Mouse (Mus musculus) heart, postnatal 36 days (tissue): ENCODE results near the gene Mepce. TPM values are rescaled to one million over a fixed set of nuclear protein-coding genes. Genes with fewer than 3 reads are reported as not detected.
"Not testable (repeated sequence)": the region's sequence is repeated elsewhere in the genome, so short reads cannot be mapped to it uniquely, and the experiment has no call there.

Experiments used
- DNase-seq, 2 experiments: peaks; one replicate each; pipeline ENCODE4 v3.0.0; 2021 to 2022
- intact Hi-C: fragments of 180-260 bp; cut with DNase I; formaldehyde crosslinking; loops from one replicate; pipeline ENCODE4 v1.15.1; 2025
- total RNA-seq, 2 experiments: library from RNA; stranded (reverse); gene quantifications; 2 replicates each; pipeline ENCODE4 v1.2.3; 2021

Mepce gene
- 10 to 100 TPM; 25.6 to 35.3 TPM for total RNA-seq

GRCm38 (mm10) chr5:137787151-137787928 lies at the start of gene Mepce, which contains the start of gene Zcwpw1:
Mepce (minus strand) TSS chr5:137787655.
Zcwpw1 (plus strand) TSS chr5:137787798.
- intact Hi-C loops, result no loop called here
- DNase-seq, result peak; percentile 97 to 98

GRCm38 (mm10) chr5:137837110-137837509 lies 49.7 kb upstream of the Mepce start:
- DNase-seq, intact Hi-C loops: not testable (repeated sequence)

GRCm38 (mm10) chr5:137836611-137837010 lies 49.2 kb upstream of the Mepce start:
- intact Hi-C loops, result no loop called here
- no peak for DNase-seq

GRCm38 (mm10) chr5:137835966-137836520 lies 48.6 kb upstream of the Mepce start, which contains the start of gene Pilra:
Pilra (minus strand) TSS chr5:137836281.
- intact Hi-C loops, DNase-seq: not testable (repeated sequence)

GRCm38 (mm10) chr5:137833500-137833899 lies 46.0 kb upstream of the Mepce start:
- DNase-seq, result no peak
- intact Hi-C loops, result no loop called here

- DNase-seq, result no peak
- intact Hi-C loops, result no loop called here
Observed at GRCm38 (mm10) chr5:137831506-137831905, 44.1 kb upstream of the Mepce start.

GRCm38 (mm10) chr5:137831106-137831505 lies 43.7 kb upstream of the Mepce start:
- intact Hi-C loops, result no loop called here

GRCm38 (mm10) chr5:137830238-137830637 lies 42.8 kb upstream of the Mepce start:
- DNase-seq, result peak in 1 of 2 experiments; percentile 23

More at GRCm38 (mm10) chr5:137831106-137831505, 43.7 kb upstream of the Mepce start:
- DNase-seq, result no peak

GRCm38 (mm10) chr5:137828694-137829093 lies 41.2 kb upstream of the Mepce start:
- no peak for DNase-seq
- intact Hi-C loops, result no loop called here

More at GRCm38 (mm10) chr5:137830238-137830637, 42.8 kb upstream of the Mepce start:
- intact Hi-C loops, result no loop called here

GRCm38 (mm10) chr5:137826421-137826820 lies 39.0 kb upstream of the Mepce start:
- intact Hi-C loops, result no loop called here
- DNase-seq, result no peak

- intact Hi-C loops, result no loop called here
Observed at GRCm38 (mm10) chr5:137825971-137826370, 38.5 kb upstream of the Mepce start.

GRCm38 (mm10) chr5:137825030-137825429 lies 37.6 kb upstream of the Mepce start:
- intact Hi-C loops, result no loop called here

More at GRCm38 (mm10) chr5:137825971-137826370, 38.5 kb upstream of the Mepce start:
- DNase-seq, result no peak

GRCm38 (mm10) chr5:137823455-137824045 lies 36.1 kb upstream of the Mepce start:
- intact Hi-C loops, result no loop called here
- no peak for DNase-seq

More at GRCm38 (mm10) chr5:137825030-137825429, 37.6 kb upstream of the Mepce start:
- no peak for DNase-seq

- intact Hi-C loops, result no loop called here
- no peak for DNase-seq
Observed at GRCm38 (mm10) chr5:137822602-137823001, 35.1 kb upstream of the Mepce start.

GRCm38 (mm10) chr5:137822126-137822525 lies 34.7 kb upstream of the Mepce start:
- intact Hi-C loops, result no loop called here

GRCm38 (mm10) chr5:137817466-137818222 lies 30.2 kb upstream of the Mepce start:
- DNase-seq, result no peak
- intact Hi-C loops, result no loop called here

More at GRCm38 (mm10) chr5:137822126-137822525, 34.7 kb upstream of the Mepce start:
- DNase-seq, result no peak

GRCm38 (mm10) chr5:137808316-137808715 lies 20.9 kb upstream of the Mepce start:
- no peak for DNase-seq
- intact Hi-C loops, result no loop called here

- intact Hi-C loops, result no loop called here
- no peak for DNase-seq
Observed at GRCm38 (mm10) chr5:137806158-137806557, 18.7 kb upstream of the Mepce start.

GRCm38 (mm10) chr5:137800917-137801316 lies 13.5 kb upstream of the Mepce start:
- intact Hi-C loops, result no loop called here
- no peak for DNase-seq

GRCm38 (mm10) chr5:137796606-137797005 lies 9.2 kb upstream of the Mepce start:
- no peak for DNase-seq
- intact Hi-C loops, result no loop called here
